Mouse (Mus musculus) adrenal gland (tissue): ENCODE data around the gene Tnk2.

Source experiments
- intact Hi-C: fragments of 180-260 bp; cut with DNase I; formaldehyde crosslinking; loops from one replicate; pipeline ENCODE4 v1.15.1; 2025
- long read RNA-seq, 2 experiments: library from polyadenylated mRNA; unstranded; transcript quantifications; one replicate each; pipeline ENCODE4 v2.0.0; 2020; ENCODE audit warnings: borderline replicate concordance in 1 of 2; ENCODE audit not compliant: insufficient replicate concordance in 1 of 2

Tnk2 gene
- long read RNA-seq, experiment 1, partial matches to known transcripts = 1 of 1 reads
- long read RNA-seq, experiment 1, other reads (novel, unspliced or antisense) = 0 of 1 reads
- long read RNA-seq, experiment 2, partial matches to known transcripts = 1 of 2 reads
- long read RNA-seq, experiment 2, other reads (novel, unspliced or antisense) = 1 of 2 reads

DNA sequence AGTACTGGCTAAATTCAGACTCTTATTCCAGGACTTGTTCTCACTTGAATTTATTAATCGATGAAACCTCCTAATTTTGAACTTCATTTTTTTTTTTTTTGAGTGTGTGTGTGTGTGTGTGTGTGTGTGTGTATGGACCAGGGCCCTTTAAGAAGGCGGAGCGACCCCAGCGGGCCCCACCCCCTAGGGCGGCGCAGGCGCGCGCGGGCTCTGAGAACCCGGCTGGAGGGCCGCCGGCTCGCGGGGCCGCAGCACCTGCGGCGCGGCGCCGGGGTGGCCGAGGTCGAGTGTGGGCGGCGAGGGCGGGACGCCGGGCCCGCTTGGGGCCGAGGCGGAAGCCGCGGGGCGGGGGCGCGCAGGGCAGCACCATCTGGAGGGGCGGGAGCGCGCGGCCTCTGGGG is at the start of gene Tnk2:
TSS of gene Tnk2 (plus strand) at position 214 of the 401 bp plus-strand sequence.
- intact Hi-C loops = no loop called here

DNA sequence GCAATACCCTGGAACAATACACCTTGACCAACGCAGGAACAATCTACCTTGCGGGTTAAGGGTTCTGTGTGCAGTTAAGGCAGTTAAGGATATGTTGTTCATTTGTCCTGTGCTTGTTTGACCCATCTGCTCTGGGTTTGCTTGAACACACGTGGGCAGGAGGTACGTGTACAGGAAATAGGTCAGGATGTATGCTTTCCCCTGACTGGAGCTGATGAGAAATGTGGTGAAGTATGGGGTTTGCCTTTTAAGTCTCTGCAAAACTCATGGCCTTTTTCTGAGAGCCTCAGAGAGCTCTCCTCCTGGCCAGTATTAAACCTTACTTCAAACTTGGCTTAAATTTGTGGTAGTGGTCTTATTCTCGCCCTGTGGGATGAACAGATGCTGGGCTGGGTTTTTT is 49.8 kb upstream of the Tnk2 start:
- intact Hi-C loops = no loop called here

DNA sequence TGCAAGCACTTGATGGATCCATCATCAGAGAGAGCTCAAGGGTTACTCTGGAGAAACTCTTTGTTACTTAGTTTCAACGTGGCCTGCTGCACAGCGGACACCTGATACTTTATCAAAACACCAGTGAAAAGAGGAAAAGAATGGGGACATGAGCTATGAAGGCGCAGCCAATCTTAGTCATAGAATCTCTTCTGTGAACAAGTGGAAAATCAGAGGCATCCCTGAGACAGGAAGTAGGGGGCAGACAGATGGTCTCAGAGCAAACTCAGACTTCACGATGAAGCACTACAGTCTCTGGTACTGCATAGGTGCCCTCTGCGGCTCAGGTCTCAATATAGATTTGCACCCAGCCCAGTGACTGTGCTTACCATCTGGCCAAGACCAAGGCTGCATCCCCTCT is 49.0 kb upstream of the Tnk2 start:
- intact Hi-C loops = no loop called here

DNA sequence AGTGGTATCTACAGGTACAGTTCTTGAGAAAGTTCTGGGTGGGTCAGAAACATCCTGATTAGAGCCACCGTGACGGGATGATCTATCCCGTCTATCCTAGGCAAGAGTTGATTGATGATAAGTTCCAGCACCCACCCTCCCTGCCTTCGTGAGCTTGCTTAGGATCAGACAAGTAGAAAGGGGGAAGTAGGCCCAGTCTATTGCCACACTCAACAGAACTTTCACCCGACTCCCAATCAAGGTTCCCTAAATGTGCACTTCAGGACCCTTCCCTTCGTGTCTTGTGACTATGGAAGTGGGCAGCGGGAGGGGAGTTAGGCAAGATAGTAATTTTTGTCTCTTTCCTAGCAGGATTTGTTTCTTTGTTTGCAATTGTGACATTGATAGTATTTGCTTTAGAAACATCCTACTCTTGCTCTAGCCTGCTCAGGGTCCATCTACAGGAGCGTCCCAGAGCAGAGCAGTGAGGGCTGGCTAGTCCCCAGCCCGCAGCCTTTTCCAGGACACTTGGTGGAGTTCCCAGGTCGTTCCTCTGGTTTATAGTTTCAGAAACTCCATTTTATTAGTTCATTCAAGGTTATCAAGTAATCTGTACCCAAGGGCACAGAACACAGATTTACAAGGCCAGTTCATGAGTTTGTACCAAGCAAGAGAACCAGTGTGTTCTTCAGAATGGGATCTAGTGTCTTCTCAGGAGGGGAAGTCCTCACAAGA is 48.4 kb upstream of the Tnk2 start:
- intact Hi-C loops = no loop called here

DNA sequence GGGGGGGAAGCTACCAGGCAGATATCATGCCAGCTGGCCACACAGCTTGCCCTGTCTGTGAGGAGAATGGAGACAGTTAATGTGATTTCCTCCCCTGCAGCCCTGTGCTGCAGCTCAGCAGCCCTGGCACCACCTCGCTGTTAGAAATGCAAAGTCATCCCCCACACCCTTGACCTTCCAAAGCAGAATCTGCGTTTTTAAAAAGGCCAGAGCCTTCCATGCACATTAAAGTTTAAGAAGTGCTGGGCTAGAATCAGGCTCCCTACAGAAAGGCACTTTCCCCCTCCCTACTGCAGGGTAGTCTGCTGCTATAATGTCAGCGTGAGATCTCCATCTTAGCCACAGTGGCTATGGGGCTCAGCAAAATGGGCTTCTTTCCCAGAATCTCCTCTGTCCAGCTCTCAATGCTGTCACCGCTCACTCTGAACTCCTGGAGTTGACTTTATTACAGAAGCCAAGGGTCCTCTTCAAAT is 45.7 kb upstream of the Tnk2 start:
- intact Hi-C loops = no loop called here

DNA sequence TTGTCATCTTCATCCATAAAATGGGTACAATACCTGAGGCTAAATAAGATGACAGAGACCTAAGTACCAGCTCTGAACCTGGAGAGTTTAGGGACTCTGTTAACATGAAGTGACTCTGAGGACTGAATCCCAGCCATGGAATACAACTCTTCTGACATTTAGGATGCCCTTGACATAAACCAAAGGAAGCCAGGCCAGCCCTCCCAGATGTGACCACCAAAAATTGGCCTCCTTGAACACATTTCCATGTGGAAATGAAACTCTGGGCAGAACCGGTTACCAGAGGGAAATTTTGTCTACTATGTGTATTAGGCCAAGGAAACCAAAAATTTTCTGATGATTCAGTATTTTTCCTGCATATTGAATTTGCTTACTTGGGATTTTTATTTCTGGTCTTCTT is 44.5 kb upstream of the Tnk2 start:
- intact Hi-C loops = no loop called here

DNA sequence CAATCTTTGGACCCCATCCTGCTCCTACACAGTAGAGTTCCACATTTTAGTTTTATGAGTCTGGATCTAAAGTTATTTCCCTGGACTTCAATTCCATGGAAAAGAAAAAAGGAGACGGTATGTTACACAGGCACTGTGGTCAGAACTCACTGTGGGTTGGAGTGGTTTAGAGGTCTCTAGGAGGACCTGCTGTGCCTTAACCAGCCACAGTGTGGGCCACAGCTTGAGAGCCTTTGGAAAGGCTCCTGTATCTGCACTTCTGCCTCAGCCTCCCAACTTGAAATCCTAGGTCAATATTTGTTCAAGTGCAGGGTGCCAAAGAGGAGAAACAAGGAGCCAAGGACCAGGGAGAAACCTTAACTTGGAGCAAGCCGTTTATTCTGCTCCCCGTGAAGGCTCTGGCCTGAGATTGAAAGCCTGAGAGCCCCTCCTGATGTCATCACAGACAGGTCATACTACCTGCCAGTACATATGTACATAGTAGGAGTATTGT is 41.4 kb upstream of the Tnk2 start:
- intact Hi-C loops = no loop called here

DNA sequence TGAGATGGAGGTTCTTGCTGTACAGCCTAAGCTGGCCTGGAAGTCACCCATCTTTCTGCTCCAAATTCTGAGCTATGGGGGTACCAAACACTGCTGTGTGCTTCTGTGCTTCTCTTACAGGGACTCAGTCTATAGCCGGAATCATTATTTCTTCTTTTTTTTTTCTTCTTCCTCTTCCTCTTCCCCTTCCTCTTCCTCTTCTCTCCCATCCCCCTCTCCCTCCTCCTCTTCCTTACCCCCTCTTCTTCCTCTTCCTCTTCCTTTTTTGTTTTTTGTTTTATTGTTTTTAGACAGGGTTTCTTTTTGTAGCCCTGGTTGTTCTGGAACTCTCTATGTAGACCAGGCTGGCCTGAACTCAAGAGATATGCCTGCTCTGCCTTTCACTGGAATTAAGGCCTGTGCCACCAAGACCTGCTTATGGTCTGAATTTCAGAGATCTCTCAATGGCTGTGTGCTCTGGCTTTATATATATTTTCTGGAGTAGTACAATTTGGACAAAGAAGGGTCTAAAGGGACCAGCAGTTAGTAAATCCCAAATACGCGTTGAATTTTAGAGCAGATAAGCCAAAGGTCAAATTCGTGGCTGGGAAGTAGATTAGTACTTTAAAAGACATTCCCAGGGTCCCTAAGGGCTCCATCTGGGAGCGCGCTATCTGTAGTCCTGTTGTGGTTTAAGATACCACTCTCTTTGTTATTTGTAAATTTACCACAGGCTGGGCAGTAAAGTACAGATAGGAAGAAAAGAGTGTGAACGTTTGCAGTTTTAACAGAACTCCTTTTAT is 35.9 kb upstream of the Tnk2 start:
- intact Hi-C loops = no loop called here

DNA sequence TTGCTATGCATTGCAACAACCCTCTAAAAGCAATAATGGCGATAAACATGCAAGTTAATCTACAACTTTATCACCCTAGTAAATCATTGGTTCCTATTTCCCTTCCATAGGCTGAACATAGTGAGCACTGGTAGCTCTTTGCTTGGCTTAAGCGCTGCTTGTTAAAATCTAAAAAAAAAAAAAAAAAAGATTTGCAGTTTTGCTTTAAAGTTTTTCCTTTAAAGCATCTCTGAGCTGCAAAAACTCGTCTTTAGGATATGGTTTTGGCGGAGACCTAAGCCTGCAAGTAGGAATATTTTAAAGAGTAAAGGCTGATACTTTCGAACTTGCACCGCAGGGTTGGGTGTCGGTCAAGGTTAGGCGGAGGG is 35.3 kb upstream of the Tnk2 start:
- intact Hi-C loops = no loop called here

DNA sequence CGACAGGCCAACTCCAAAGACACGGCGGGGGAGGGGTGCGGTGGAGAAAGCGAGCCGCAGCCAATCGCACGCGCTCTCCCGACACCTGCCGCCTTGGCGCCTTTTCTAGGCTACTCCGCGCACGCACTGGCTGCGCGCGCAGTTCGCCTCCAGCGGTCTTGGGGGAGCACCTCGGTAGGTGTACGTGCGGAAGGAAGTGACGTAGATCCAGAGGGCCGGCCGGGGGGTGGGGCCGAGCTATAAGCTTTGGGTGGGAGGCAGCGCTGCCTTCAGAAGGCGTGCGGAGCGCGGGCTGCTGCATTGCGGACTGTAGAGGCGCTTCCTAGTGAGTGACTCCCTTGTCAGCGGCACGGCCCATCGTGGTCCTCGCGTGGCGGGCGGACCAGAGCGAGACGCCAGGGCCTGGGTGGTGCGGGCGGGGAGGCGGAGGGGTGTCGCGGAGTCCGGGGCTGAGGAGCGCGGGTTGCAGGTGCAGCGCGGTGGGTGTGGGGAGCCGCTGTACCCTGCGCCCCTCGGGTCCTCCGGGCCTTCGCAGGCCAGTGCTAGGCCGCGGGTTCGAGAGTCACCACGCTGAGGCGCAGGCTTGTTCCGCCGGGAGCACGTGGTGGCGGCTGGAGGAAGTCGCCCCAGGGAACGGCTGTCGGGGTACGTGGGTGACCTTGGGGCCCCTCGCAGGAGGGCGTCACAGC is 34.8 kb upstream of the Tnk2 start, which contains the start of gene Tfrc:
TSS of gene Tfrc (plus strand) at position 209 of the 689 bp plus-strand sequence.
- intact Hi-C loops = no loop called here

DNA sequence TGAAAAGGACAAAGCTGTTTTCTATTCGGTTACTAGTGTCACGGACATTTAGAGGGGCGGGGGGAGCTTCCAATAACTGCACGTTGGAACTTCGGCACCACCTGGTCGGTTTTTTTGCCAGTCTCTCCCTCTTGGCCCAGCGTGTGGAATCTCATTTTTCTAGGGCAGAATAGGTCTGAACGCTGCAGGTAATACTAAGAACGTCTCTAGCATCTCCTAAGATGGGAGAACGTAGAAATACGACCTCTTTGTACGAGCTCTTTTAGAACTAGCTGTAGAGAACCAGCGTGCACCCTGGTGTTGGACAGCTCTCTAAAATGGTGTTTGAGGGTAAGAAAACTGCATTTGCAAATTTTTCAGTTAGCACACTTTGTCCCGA is 34.3 kb upstream of the Tnk2 start:
- intact Hi-C loops = no loop called here

DNA sequence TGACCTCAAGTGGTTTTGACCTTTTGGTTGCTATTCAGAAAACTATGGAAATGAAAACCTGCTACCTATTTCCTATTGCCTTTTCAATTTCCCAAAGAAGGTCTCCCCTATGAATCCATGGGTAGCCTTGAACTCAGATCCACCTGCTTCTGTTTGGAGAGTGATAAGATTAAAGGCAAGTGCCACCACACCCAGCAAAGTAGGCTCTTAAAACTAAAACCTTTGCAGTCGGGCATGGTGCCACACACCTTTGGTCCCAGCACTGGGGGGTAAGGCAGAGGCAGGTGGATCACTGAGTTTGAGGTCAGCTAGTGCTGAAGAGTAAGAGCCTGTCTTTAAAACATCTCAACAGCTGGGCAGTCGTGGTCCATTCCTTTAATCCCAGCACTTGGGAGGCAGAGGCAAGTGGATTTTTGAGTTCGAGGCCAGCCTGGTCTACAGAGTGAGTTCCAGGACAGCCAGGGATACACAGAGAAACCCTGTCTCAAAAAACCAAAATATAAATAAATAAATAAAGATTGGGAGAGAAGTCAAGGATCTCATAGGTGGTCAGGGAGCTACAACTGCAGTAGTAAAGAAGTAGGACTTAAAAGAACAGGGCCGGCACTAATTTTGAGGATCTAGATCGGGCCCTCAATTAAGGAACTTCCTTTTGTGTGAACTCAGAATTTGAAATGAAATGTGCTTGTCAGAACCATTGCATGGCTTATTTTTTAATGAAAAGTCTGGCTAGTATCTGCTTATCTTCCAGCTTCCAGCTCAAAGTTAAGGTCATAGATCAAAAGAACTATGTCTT is 33.0 kb upstream of the Tnk2 start:
- intact Hi-C loops = loop anchor here (5.0 kb wide), 1 partner anchor 103 kb away; no protein-coding TSS in a partner anchor

DNA sequence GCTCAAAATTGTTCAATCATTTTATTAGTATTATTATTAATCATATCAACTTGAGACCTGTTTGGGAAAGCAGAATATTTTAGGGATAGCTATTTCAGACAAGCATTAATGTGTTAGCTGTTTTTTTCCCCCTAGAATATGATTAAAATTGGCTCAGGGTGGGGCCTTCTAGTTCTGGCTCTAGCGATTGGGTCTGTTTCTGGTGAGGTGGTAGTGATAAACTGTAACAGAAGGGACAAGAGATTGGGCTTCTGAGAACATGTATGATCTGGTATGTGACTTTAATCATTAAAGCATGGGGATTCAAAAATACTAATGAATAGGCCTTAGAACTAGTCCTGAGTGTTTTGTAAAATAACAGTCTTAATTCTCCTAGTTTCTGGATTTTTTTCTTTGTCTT is 31.6 kb upstream of the Tnk2 start:
- intact Hi-C loops = loop anchor here (5.0 kb wide), 1 partner anchor 105 kb away; no protein-coding TSS in a partner anchor

DNA sequence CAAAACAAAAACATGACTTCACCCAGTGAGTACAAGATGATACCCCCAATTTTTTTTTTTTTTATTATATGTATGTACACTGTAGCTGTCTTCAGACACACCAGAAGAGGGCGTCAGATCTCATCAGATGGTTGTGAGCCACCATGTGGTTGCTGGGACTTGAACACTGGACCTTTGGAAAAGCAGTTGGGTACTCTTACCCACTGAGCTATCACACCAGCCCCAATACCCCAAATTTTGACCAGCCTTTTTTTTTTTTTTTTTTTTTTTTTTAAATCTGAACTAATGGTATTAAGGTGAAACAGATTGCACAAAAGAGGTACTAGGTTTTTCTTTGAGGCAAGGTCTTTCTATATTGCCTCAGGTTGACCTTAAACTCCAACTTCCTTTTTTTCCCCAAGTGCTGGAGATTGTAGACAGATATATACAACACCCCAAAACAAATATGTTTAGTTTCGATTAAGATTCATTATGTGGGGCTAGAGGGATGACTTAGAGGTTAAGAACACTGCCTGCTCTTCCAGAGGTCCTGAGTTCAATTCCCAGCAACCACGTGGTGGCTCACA is 30.3 kb upstream of the Tnk2 start:
- intact Hi-C loops = loop anchor here (5.0 kb wide), 1 partner anchor 106 kb away; no protein-coding TSS in a partner anchor

DNA sequence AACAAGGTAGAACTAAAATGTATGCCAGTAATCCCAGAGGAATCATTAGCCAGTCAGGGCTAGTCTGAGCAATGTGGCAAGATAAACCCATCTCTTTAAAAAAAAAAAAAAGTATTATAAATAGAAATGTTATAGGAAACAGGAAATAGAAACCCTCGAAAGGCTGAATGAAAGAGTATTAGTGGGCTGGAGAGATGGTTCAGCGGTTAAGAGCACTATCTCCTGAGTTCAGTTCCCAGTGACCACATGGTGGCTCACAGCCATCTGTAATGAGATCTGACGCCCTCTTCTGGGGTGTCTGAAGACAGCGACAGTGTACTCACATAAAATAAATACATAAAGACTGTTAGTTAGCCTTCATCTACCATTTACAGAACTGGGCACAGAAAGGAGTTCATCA is 29.6 kb upstream of the Tnk2 start:
- intact Hi-C loops = loop anchor here (5.0 kb wide), 1 partner anchor 107 kb away; no protein-coding TSS in a partner anchor

DNA sequence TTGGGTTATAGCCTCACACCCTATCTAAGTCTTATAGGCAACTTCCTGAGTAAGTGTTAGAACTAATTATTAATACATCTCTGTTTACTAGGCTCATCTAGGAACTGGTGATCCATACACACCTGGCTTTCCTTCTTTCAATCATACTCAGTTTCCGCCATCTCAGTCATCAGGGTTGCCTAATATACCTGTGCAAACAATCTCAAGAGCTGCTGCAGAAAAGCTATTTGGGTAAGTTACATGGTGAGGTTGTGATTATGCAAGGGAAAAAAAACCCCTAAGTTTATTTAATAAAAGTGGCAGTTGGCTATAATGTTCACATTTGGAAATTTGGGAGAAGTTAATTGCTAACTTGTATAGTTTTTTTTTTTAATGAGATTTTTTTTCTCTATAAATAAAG is 24.7 kb upstream of the Tnk2 start:
- intact Hi-C loops = no loop called here

DNA sequence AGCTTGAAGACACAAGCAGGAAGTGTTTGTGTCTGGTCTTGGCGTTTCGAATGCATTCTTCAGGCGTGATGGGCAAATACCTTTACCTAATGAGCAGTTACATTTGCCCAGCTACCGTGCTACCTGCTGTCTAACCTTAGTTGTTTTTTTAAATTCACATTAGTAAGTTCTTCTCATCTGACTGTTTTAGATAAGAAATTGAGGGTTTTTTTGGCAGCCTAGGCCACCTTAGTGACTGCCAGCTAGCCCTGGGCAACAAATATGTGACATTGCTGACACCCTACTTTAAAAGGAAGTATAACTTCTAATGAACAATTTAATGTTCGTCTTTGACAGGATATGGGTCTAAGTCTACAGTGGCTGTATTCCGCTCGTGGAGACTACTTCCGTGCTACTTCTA is 15.5 kb upstream of the Tnk2 start:
- intact Hi-C loops = no loop called here

DNA sequence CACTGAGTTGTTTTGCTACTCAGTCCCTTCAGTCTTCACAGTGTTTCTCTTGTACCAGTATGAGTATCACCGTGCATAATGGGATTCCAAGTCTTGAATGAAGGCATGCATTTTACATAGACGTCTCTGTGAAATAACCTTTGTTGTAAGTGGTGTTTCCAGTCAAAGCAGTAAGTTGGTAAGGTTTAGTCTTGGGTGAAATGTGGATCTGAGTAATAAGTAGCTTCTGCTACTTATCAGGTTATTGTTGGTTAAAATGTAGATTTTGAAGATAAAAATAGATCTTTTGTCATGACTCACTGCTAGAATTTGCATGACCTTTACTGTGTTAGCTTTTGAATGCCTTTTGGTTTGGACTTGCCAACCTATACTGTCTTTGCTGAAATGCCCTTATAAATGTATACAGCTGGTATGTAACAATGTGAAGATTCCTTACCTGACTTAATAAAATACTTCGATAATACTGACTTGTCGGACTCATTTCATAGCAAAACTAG is 11.3 kb upstream of the Tnk2 start:
- intact Hi-C loops = loop anchor here (10.0 kb wide), 1 partner anchor 258 kb away; no protein-coding TSS in a partner anchor

DNA sequence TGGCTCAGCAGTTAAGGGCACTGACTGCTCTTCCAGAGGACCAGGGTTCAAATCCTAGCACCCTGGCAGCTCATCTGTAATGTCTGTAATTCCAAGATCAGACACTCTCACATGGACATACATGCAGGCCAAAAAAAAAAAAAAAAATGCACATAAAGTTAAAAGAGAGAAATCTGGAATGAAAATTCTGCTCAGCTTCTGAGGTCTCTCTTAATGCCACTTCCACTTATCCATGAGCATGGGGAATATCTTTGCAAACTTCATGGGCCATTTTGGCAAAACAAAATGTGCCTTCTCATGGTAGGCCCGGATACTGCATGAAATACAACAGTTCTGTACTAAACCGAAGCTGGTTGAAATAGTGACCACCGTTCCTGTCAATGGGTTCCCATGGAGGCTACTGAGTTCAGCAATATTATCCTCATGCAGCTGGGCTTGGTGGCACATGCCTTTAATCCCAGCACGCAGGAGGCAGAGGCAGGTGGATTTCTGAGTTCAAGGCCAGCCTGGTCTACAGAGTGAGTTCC is 10.1 kb upstream of the Tnk2 start:
- intact Hi-C loops = loop anchor here (10.0 kb wide), 1 partner anchor 259 kb away; no protein-coding TSS in a partner anchor

DNA sequence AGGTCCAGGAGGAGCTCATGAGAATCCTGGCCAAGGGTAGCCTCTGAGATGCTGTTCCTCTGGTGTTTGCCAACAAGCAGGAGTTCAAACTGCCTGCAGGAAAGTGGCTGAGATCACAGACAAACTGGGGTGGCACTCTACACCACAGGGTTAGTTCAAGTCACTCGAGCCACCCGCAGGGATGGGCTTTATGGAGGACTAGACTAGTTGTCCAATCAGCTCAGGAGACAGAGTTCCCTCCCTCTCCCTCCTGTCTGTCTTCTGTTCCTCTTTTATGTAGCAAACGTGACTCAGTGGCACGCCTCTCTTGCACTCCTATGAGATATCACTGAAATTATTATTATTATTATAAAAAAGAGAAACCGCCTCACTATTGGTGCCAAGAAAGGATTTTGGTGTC is 9.5 kb upstream of the Tnk2 start:
- intact Hi-C loops = loop anchor here (10.0 kb wide), 1 partner anchor 259 kb away; no protein-coding TSS in a partner anchor
